Mouse (Mus musculus) thymus, adult 2 months (tissue): ENCODE results near the gene Ercc1.

Experiments
- CTCF ChIP-seq: fragments of 200-500 bp; IDR thresholded peaks from 2 replicates; pipeline ENCODE4 v1.5.1; 2012; ENCODE audit warnings: mild to moderate bottlenecking, control low read depth, low read length, moderate library complexity, borderline replicate concordance; ENCODE audit not compliant: control insufficient read depth, poor library complexity, insufficient read depth; ENCODE audit errors: extremely low read depth
- POLR2A ChIP-seq: fragments of 200-500 bp; IDR thresholded peaks from 2 replicates; pipeline ENCODE4 v1.6.1; 2012; ENCODE audit warnings: mild to moderate bottlenecking, low read length, control low read depth, moderate library complexity; ENCODE audit not compliant: control insufficient read depth, poor library complexity, insufficient read depth; ENCODE audit errors: extremely low read depth

DNA sequence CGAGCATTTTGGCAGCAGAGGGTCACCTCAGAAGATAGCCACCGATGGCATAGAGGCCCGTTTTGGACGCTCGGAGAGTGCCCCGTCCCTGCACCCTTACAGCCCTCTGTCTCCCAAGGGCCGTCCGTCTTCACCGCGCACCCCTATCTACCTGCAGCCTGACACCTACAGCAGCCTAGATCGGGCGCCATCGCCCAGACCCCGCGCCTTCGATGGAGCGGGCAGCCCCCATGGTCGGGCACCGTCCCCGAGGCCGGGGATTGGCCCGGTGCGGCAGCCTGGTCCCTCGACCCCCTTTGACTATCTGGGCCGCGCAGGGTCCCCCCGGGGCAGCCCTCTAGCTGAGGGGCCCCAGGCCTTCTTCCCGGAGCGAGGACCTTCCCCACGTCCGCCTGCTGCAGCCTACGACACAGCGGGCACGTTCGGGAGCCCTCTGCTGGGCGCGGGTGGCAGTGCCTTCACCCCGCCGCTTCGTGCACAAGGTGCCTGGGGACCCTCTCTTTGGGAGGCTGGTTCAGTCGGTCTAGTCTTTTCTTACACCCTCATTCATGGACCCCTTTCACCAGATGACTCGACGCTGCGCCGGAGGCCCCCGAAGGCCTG is 25.3 kb downstream of the Ercc1 start:
- peak; percentile 32; the same call in 1 of the 2 replicates for TF ChIP-seq POLR2A
- TF ChIP-seq CTCF: peak; percentile 83
